Mouse (Mus musculus): ENCODE data around the gene Gale. TPM values are rescaled to one million over a fixed set of nuclear protein-coding genes. Genes with fewer than 3 reads are reported as not detected.

The Gale gene
- polyA plus RNA-seq, 1 experiment from 2014 or later: 40.5 TPM

DNA sequence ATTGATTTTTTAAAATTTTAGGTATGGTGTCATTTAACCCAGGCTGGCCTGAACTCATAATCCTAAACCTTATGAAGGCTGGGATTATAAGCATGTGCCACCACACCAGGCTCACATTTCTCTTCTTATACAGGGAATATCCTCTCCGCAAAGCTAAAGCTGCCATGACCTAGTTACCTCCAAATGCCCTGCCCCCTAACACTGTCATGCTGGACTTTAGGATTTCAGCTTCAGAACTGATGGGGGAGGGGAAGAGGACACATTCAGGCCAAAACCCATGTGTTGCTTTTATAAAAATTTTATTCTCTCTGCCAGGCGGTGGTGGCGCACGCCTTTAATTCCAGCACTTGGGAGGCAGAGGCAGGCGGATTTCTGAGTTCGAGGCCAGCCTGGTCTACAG lies 30.4 kb downstream of the Gale start:
- Histone ChIP-seq H3K9ac (no peak overlapping the region), H3K4me2 (no peak overlapping the region), H3K36me3 (no peaks in the 10 kb centered on the region), H3K27me3 (no peaks in the 10 kb centered on the region), H3K27ac (no peak overlapping the region), H3K9me3 (no peaks in the 10 kb centered on the region), H3K4me1 (no peaks in the 10 kb centered on the region), H3K4me3 (no peak overlapping the region)
- no peak for ATAC-seq (ENCODE audit: borderline replicate concordance, extremely low read depth, low FRiP score, low TSS enrichment)
- 98% methylated on average over 6 of the region's 6 CpGs for WGBS

DNA sequence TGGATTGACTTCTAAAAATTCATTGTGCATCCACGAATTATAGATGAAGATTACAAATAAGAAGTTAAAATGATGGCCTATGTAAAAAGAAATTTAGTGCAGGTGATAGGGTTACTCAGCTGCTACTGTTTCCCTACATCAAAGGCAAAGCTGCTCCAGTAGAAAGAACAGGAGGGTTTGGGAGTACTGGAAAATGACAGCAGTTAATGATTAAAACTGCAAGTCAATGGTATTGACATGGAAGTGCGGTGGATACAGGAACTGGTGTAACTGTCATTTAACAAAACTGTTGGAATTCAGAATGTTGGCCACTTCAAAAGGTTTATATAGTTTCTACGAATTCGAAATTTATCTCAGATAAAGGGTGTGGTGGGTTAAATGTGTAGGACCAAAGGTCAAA lies 31.6 kb downstream of the Gale start:
- no peaks in the 10 kb centered on the region for H3K36me3 ChIP-seq
- H3K9ac ChIP-seq: no peak overlapping the region
- H3K9me3 ChIP-seq: no peaks in the 10 kb centered on the region
- H3K27me3 ChIP-seq: no peaks in the 10 kb centered on the region
- WGBS: 77% methylated on average over 4 of the region's 4 CpGs
- H3K4me1 ChIP-seq: no peaks in the 10 kb centered on the region
- H3K4me2 ChIP-seq: no peak overlapping the region
- no peak for ATAC-seq (ENCODE audit: borderline replicate concordance, extremely low read depth, low FRiP score, low TSS enrichment)
- H3K27ac ChIP-seq: no peak overlapping the region
- no peak overlapping the region for H3K4me3 ChIP-seq

DNA sequence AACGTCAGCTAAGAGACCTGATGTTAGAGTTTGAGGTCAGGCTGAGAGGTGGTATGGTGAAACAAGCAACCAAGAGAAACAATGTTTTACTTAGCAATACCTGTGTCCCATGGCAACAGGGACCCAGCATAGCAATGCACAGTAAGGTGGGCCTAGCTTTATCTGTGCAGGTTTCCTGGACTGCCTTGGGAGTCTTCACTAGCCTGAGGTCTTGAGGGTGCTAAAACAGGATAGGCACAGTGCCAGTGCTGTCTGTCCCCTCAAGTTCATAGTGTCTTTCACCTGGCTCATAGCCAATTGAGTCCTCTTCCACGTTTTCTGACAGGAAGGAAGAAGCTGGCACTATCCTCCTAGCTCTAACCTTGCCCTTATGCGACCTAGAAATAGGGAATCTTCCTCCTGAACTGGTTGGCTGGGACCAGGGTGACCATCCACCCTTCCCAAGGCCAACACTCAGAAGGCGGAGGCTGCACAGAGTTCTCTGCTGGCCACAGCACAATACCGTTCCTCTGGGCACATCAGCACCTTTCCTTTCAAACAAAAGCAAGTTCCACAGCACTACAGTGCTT lies 40.7 kb downstream of the Gale start:
- no peaks in the 10 kb centered on the region for H3K27me3 ChIP-seq
- H3K4me1 ChIP-seq: no peaks in the 10 kb centered on the region
- peaks cover 69% of the 10 kb centered on the region for H3K36me3 ChIP-seq
- H3K9ac ChIP-seq: no peak overlapping the region
- no peak overlapping the region for H3K27ac ChIP-seq
- H3K9me3 ChIP-seq: no peaks in the 10 kb centered on the region
- no peak for ATAC-seq (ENCODE audit: borderline replicate concordance, extremely low read depth, low FRiP score, low TSS enrichment)
- no peak overlapping the region for H3K4me2 ChIP-seq
- no peak overlapping the region for H3K4me3 ChIP-seq
- WGBS: 76% methylated on average over 5 of the region's 5 CpGs

DNA sequence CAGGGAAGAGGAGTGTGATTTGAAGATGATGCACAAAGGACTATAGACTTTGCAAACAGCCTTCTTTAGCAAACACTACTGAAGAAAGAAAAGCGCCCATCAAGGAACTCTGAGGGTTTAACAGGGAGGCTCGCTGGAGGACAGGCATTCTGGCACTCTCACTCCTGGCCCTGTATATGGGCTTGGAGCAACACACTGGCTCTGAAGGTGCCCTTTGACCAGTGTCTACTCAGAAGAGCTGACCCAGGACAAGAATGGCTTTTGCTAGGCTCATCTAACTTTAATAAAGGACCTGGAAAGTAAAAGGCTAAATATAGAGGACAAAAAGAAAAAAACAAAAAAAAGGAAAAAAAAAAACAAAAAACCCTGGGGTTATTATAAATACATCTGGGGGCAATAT lies 41.4 kb downstream of the Gale start:
- 91% methylated on average over 2 of the region's 2 CpGs for WGBS
- ATAC-seq (ENCODE audit: borderline replicate concordance, extremely low read depth, low FRiP score, low TSS enrichment): no peak
- H3K36me3 ChIP-seq: peaks cover 76% of the 10 kb centered on the region
- H3K9ac ChIP-seq: no peak overlapping the region
- no peak overlapping the region for H3K27ac ChIP-seq
- no peaks in the 10 kb centered on the region for H3K27me3 ChIP-seq
- no peaks in the 10 kb centered on the region for H3K4me1 ChIP-seq
- no peak overlapping the region for H3K4me3 ChIP-seq
- H3K4me2 ChIP-seq: no peak overlapping the region
- H3K9me3 ChIP-seq: no peaks in the 10 kb centered on the region

DNA sequence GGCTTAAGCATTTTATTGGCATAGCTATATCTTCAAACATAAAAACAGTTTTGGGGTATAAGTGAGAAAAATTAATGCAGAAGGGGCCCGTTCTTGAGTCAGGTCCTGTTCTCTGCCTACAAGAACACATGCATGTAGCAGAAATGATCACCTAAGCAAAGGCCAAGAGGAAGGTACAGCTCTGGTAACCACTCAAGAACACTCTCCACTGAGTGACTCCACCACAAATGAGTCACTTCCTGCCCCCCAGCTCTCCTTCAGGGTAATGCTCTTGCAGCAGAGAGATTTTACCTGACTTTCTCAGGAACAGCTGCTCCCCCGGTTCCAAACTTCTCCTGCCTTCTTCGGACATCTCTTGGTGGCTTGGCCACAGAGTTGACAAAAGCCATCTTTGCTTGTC lies 43.3 kb downstream of the Gale start:
- peaks cover 92% of the 10 kb centered on the region for H3K36me3 ChIP-seq
- no peak overlapping the region for H3K27ac ChIP-seq
- WGBS: 81% methylated on average over 3 of the region's 3 CpGs
- H3K4me3 ChIP-seq: no peak overlapping the region
- no peak overlapping the region for H3K4me2 ChIP-seq
- no peaks in the 10 kb centered on the region for H3K9me3 ChIP-seq
- H3K27me3 ChIP-seq: no peaks in the 10 kb centered on the region
- no peak for ATAC-seq (ENCODE audit: borderline replicate concordance, extremely low read depth, low FRiP score, low TSS enrichment)
- H3K4me1 ChIP-seq: no peaks in the 10 kb centered on the region
- no peak overlapping the region for H3K9ac ChIP-seq

DNA sequence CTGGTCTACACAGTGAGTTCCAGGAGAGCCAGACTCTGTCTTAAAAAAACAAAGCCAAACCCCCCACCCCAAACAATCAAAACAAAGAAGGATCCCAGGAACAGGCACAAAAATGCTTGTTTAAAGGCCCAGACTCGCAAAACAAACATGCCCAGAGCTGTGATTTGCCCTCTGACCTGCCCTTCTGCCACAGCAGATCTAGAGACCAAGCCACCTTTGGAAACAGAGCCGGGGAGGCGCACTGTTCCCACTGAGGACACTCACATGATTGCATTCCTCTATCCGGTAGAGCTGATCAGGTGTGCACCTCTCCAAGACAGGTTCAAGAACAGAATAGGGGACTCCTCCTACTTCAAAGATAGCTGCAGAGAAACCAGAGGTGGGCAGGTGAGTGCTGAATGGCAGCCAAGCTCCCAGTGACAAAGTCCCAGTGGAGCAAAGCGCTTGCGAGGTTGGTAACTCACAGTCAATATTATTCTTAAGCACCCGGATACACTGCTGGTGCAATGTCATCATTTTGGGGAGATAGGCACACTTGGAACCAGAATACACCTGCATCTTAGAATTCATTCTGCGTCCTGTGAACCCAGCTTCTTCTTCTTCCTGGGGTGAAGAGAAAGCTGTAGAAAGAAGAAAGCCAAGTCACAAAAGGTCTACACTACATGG lies 45.4 kb downstream of the Gale start:
- no peaks in the 10 kb centered on the region for H3K4me1 ChIP-seq
- no peak for ATAC-seq (ENCODE audit: borderline replicate concordance, extremely low read depth, low FRiP score, low TSS enrichment)
- 81% methylated on average over 8 of the region's 8 CpGs for WGBS
- H3K27ac ChIP-seq: no peak overlapping the region
- H3K4me2 ChIP-seq: no peak overlapping the region
- no peak overlapping the region for H3K9ac ChIP-seq
- no peaks in the 10 kb centered on the region for H3K9me3 ChIP-seq
- no peaks in the 10 kb centered on the region for H3K27me3 ChIP-seq
- H3K36me3 ChIP-seq: peaks cover 91% of the 10 kb centered on the region
- H3K4me3 ChIP-seq: no peak overlapping the region

DNA sequence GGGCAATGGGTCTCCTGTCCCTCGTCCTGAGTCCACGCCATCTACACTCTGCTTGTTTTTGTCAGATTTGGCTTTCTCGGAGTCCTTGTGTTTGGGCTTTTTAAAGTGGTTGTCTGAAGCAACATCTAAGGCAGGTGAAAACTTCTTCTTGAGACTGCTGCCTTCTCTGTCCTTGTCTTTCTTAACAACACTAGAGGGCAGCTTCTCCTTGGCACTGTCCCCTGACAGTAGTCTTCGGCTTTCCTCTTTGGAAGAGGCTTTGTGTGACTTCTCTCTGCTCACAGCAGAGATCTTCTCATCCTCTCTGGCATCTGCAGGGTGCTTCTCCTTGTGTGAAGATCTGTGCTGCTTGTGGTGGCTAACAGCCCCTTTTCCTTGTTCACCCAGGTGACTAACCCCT lies 47.1 kb downstream of the Gale start:
- Histone ChIP-seq H3K9ac (no peak overlapping the region), H3K36me3 (peaks cover 77% of the 10 kb centered on the region), H3K4me1 (no peaks in the 10 kb centered on the region), H3K27me3 (no peaks in the 10 kb centered on the region), H3K9me3 (no peaks in the 10 kb centered on the region), H3K4me3 (no peak overlapping the region), H3K4me2 (no peak overlapping the region), H3K27ac (no peak overlapping the region)
- no peak for ATAC-seq (ENCODE audit: borderline replicate concordance, extremely low read depth, low FRiP score, low TSS enrichment)
- WGBS: 88% methylated on average over 4 of the region's 4 CpGs

DNA sequence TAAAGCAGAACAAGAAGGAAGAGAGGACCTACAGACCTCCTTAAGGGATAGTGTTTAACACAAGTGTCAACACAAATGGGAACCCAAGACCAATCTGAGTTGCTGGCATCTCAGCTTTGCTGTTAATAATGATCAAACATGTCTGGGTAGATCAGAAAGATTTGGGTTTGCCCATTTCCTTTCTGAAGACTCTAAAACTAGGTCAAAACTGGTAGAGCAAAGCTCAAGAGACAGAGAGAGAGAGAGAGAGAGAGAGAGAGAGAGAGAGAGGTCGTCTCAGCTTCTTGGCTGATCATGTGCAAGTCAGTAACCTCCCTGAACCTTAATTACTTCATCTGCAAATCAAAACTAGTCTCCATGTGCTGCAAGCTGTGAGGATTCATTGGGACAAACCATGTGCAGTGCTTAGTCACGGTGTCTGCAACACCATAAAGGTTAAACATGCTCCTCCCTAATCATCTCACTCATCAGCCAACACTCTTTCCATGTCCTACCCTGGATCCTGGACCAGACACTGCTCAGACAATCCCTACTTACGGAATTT lies 52.6 kb downstream of the Gale start:
- Histone ChIP-seq H3K36me3 (peaks cover 28% of the 10 kb centered on the region), H3K4me1 (peaks cover 14% of the 10 kb centered on the region), H3K27me3 (no peaks in the 10 kb centered on the region), H3K9ac (no peak overlapping the region), H3K27ac (no peak overlapping the region), H3K4me2 (no peak overlapping the region), H3K4me3 (no peak overlapping the region), H3K9me3 (no peaks in the 10 kb centered on the region)
- WGBS: 66% methylated on average over 3 of the region's 3 CpGs
- no peak for ATAC-seq (ENCODE audit: borderline replicate concordance, extremely low read depth, low FRiP score, low TSS enrichment)

Other genes with a start within 250 kb of the Gale start
- 0.12 TPM in 1 of 2 replicates, not detected in the other for gene Il22ra1, start 235.6 kb upstream of the Gale start, polyA plus RNA-seq (2015; fragmentation: Nextera tagmentation; extraction: Ambion mirVana)
- 0.44 and 0.50 TPM in 2 replicates for gene Myom3, start 204.0 kb upstream of the Gale start, polyA plus RNA-seq (2015; fragmentation: Nextera tagmentation; extraction: Ambion mirVana)
- 265 and 267 TPM in 2 replicates for gene Srsf10, start 108.0 kb upstream of the Gale start, polyA plus RNA-seq (2015; fragmentation: Nextera tagmentation; extraction: Ambion mirVana)
- gene Pnrc2, start 89.9 kb upstream of the Gale start, polyA plus RNA-seq (2015; fragmentation: Nextera tagmentation; extraction: Ambion mirVana): 210 and 220 TPM in 2 replicates
- 0.80 and 0.82 TPM in 2 replicates for gene Cnr2, start 68.3 kb upstream of the Gale start, polyA plus RNA-seq (2015; fragmentation: Nextera tagmentation; extraction: Ambion mirVana)
- 71.7 and 76.4 TPM in 2 replicates for gene Fuca1, start 43.0 kb upstream of the Gale start, polyA plus RNA-seq (2015; fragmentation: Nextera tagmentation; extraction: Ambion mirVana)
- gene Hmgcl, start 17.3 kb upstream of the Gale start, polyA plus RNA-seq (2015; fragmentation: Nextera tagmentation; extraction: Ambion mirVana): 76.1 TPM in 2 replicates
- gene Lypla2, start 8.9 kb downstream of the Gale start, polyA plus RNA-seq (2015; fragmentation: Nextera tagmentation; extraction: Ambion mirVana): 122 and 124 TPM in 2 replicates
- gene Pithd1, start 23.5 kb downstream of the Gale start, polyA plus RNA-seq (2015; fragmentation: Nextera tagmentation; extraction: Ambion mirVana): 50.1 and 59.7 TPM in 2 replicates
- 36.1 and 38.3 TPM in 2 replicates for gene Eloa, start 58.0 kb downstream of the Gale start, polyA plus RNA-seq (2015; fragmentation: Nextera tagmentation; extraction: Ambion mirVana)
- 476 and 482 TPM in 2 replicates for gene Rpl11, start 89.7 kb downstream of the Gale start, polyA plus RNA-seq (2015; fragmentation: Nextera tagmentation; extraction: Ambion mirVana)
- 498 and 529 TPM in 2 replicates for gene Id3, start 179.8 kb downstream of the Gale start, polyA plus RNA-seq (2015; fragmentation: Nextera tagmentation; extraction: Ambion mirVana)
- 13.7 and 16.1 TPM in 2 replicates for gene E2f2, start 208.7 kb downstream of the Gale start, polyA plus RNA-seq (2015; fragmentation: Nextera tagmentation; extraction: Ambion mirVana)
- gene Asap3, start 242.6 kb downstream of the Gale start, polyA plus RNA-seq (2015; fragmentation: Nextera tagmentation; extraction: Ambion mirVana): 6.5 and 8.1 TPM in 2 replicates